Mouse (Mus musculus) hematopoietic stem cell, adult 5-6 weeks (primary cell): ENCODE data around the gene Kif14. TPM values are rescaled to one million over a fixed set of nuclear protein-coding genes. Genes with fewer than 3 reads are reported as not detected.
"Not testable (repeated sequence)": the region's sequence is repeated elsewhere in the genome, so short reads cannot be mapped to it uniquely, and the experiment has no call there.

Source experiments
- ATAC-seq, 2 experiments: fragments of 125-278 bp in 1 of 2; replicated peaks in 1 of 2; 2 replicates each; pipeline ENCODE4 v1.8.0; 2016 to 2017; ENCODE audit warnings: inconsistent platforms in 2 of 2, mild to moderate bottlenecking in 2 of 2, moderate number of reproducible peaks in 2 of 2, low read depth in 1 of 2, moderate TSS enrichment in 1 of 2; ENCODE audit not compliant: low FRiP score in 2 of 2, poor library complexity in 2 of 2, severe bottlenecking in 2 of 2, insufficient read depth in 1 of 2, low TSS enrichment in 1 of 2
- total RNA-seq: library from RNA; stranded (forward); fragments of 172-1452, 232-1000 nt; gene quantifications from 2 replicates; pipeline ENCODE4 v1.2.3, GENCODE M21; 2017

The Kif14 gene
- total RNA-seq, 1 experiment from 2014 or later = 19.5 TPM

GRCm38 (mm10) chr1:136462443-136462842 is 3.7 kb upstream of the Kif14 start:
- no peak for ATAC-seq

GRCm38 (mm10) chr1:136465168-136465567 is 975 bp upstream of the Kif14 start:
- ATAC-seq = no peak

GRCm38 (mm10) chr1:136469408-136469807 is 3.3 kb downstream of the Kif14 start:
- no peak for ATAC-seq

GRCm38 (mm10) chr1:136470471-136470870 is 4.3 kb downstream of the Kif14 start:
- ATAC-seq = no peak

- ATAC-seq = no peak
Observed at GRCm38 (mm10) chr1:136491681-136492080, 25.5 kb downstream of the Kif14 start.

GRCm38 (mm10) chr1:136492232-136492631 is 26.1 kb downstream of the Kif14 start:
- ATAC-seq = no peak

GRCm38 (mm10) chr1:136499317-136499716 is 33.2 kb downstream of the Kif14 start:
- ATAC-seq = no peak

GRCm38 (mm10) chr1:136502936-136503335 is 36.8 kb downstream of the Kif14 start:
- no peak for ATAC-seq

- not testable (repeated sequence) for ATAC-seq
Observed at GRCm38 (mm10) chr1:136506255-136506654, 40.1 kb downstream of the Kif14 start.

- ATAC-seq = no peak
Observed at GRCm38 (mm10) chr1:136512317-136512716, 46.2 kb downstream of the Kif14 start.

- no peak for ATAC-seq
Observed at GRCm38 (mm10) chr1:136513181-136513580, 47.0 kb downstream of the Kif14 start.

GRCm38 (mm10) chr1:136518699-136519356 is 52.7 kb downstream of the Kif14 start:
- no peak for ATAC-seq

GRCm38 (mm10) chr1:136521363-136521937 is 55.3 kb downstream of the Kif14 start:
- ATAC-seq = no peak

- ATAC-seq = peak; percentile 73 to 87
Observed at GRCm38 (mm10) chr1:136524917-136525316, 58.8 kb downstream of the Kif14 start.

- no peak for ATAC-seq
Observed at GRCm38 (mm10) chr1:136525818-136526217, 59.7 kb downstream of the Kif14 start.

GRCm38 (mm10) chr1:136527163-136527562 is 61.0 kb downstream of the Kif14 start:
- no peak for ATAC-seq

GRCm38 (mm10) chr1:136532556-136532955 is 66.4 kb downstream of the Kif14 start:
- ATAC-seq = no peak

- no peak for ATAC-seq
Observed at GRCm38 (mm10) chr1:136536947-136537346, 70.8 kb downstream of the Kif14 start.

GRCm38 (mm10) chr1:136538247-136538646 is 72.1 kb downstream of the Kif14 start:
- no peak for ATAC-seq
